Mouse (Mus musculus) ovary, adult 18-20 months (tissue): ENCODE data around the gene Gnai2.
"Not testable (repeated sequence)": the region's sequence is repeated elsewhere in the genome, so short reads cannot be mapped to it uniquely, and the experiment has no call there.

Source experiments
- DNase-seq: peaks from one replicate; pipeline ENCODE4 v3.0.0; 2022; ENCODE audit warnings: low spot score, mixed read lengths

The Gnai2 gene

DNA sequence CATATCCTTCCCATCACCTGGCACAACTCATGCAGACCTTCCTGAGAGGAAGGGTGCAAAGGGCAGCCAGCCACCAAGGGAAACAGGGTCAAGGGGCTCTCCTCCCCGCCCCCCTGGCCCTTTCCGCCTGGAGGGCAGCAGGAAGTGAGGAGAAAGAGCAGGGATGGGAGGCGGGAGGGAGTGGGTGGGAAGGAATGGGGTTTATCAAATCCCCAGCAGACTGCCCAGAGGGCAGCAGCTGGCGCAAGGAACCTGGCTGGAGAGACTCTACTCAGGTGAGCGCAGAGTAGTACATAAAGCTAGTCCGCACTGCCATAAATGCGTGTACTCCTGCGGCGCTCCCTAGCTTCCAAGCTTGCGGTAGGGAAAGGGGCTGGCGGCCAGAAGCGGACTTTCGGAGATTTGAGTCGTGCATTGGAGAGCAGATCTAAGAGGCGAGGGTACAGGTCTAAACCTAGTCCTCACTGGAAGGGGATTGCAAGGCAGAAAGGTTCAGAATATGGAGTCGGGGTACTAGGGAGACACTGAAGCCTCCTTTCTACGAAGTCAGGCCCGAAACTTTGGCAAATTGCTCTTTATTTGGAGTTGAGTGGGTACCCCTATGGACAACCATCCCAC, 67.4 kb downstream of the Gnai2 start, which contains the start of gene Hyal2:
Hyal2 (plus strand) TSS at position 244 of the 618 bp plus-strand sequence.
- DNase-seq, result no peak

- DNase-seq, result no peak
Observed at GRCm38 (mm10) chr9:107566855-107567254, 68.3 kb downstream of the Gnai2 start.

DNA sequence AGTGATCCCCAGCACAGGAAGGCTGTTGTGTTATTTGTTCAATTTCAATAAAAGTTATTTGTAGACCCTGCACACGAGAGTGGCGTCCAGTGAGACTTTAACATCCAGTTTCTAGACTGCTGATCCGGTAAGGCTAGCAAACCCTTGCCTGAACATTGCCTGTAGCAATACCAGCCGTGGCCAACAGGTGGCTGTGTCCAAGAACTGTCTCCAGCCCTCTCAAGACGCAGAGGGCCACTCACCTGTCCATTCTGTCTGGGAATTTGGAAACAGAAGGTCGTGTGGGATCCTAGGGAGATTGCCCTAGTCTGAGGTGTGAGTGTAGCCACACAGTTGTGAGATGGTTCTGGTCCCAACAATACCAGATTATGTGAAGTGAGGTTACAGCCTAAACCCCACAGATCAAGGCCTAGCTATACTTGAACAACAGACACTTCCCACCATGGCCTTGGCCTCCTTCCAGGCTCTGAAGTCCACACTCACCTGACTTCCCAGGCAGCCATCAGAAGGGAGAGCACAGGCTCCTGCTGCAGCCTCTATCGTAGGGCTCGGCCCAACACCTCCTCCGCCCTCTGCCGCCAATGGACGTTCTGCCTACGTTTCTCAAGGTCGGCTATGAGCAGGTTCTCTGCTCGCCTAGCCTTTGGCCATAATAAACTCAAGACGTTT, 69.0 kb downstream of the Gnai2 start:
- no peak for DNase-seq

DNA sequence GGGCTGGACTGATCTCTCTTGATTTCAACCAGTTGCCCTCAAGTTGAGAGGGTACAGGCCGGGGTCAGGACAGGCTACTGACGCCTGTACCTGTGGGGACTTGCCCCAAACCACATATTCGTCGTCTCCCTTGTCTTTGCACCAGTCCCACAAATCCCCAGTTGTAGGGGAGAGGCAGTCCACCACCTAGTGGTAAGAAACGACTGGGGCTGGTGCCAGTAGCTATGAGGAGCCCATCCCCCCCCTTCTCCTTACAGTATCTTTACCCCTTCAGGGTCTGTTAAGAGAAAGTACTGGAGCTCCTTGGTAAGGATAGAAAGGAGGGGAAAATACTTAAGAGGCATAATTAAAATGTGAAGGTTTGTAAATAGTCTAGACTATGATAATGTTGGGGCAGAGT, 69.6 kb downstream of the Gnai2 start:
- not testable (repeated sequence) for DNase-seq
